Mouse (Mus musculus): ENCODE data around the gene Lima1.

Lima1 gene

DNA sequence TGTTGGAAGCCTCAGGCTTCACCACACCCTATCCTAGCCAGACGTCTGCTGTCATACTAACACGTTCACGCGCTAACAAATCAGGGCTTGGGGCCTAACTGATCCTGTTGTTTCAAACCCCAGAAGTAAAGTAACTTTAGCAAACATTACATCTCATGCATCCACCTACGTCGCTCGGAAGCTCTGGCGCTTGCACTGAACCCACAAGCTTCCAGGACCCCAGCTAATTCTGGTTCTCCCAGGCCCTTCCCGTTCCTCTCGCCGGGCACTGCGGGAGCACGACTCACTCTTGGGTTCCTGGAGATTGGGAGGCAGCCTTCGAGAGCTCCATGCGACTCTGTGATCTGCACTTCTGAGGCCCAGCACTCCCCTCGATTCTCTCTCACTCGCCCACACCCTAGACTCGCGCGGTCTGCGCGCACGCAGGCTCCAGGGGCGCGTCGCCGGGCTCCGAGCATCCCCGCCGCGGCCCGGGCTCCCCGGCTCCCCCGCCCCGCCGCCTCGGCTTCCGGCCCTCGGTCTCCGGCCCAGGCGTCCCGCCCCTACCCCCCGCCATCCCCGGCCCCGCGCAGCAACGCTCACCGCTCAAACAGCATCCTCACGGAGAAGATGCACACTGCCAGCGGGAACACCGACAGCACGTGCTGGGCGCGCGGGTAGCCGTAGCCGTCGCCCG, 103.5 kb downstream of the Lima1 start:
- in situ Hi-C loops (cut with MboI; ENCODE audit: unreplicated experiment in 2 of 2), result loop anchor here (5.0 kb wide), 2 partner anchors 44 to 49 kb away; partner anchors contain the start of gene Cox14 (in 1 of the 2)

DNA sequence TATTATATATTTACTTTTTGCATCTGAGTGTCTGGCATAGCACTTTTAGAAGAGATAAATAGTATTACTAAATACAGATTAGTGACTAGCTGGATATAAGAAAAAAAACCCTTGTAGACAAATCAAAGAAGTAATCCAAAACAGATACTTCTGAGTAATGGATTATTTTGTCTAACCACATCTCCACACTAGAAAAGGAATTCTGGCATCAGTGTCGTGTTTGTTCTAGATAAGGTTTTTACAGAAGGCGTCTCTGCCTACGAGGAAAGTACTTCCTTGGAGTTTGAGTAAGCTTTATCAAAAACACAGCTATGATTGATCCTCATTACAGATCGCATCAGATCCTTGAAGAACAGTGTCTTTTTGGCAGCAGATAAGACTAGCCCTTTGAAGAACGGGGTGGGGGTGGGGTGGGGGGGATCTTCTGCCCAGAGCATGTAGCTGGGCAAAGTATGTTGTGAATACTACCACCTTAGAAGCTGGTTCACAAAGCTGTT, 104.2 kb downstream of the Lima1 start:
- in situ Hi-C loops (cut with MboI; ENCODE audit: unreplicated experiment in 2 of 2), result loop anchor here (5.0 kb wide), 2 partner anchors 44 to 49 kb away; partner anchors contain the start of gene Cox14 (in 1 of the 2)

DNA sequence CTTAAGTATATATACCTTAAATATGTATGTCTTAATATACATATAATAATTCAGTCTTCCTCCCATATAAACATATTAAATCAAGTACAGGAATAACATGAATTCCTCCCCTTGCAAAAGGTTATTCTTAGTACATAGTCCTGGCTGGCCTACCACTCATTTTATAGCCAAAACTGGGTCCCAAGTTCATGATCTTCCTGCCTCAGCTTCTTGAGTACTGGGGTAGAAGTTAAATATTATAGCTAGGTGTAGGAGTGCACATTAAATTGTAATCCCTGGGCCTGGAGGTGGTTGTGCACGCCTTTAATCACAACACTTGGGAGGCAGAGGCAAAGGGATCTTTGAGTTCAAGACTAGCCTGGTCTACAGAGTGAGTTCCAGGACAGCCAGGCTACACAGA, 106.5 kb downstream of the Lima1 start:
- in situ Hi-C loops (cut with MboI; ENCODE audit: unreplicated experiment in 2 of 2), result no loop called here

DNA sequence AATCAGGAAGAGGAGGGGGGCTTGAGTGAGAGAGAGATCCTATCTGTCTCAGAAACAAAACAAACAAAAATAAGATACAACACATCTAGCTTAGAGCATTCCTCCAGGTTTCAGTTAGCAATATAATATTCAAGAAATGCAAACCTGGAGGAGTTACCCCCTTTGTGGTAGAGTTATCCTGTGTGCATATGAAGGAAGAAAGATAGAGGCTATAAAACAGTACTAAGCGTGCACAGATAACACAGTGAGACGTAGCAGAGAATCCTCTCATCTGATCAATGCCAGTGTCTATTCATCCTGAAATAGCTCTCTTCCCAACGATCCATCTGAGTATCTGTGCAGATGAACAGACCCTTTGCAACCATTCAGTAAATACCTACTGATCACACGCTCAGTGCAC, 107.8 kb downstream of the Lima1 start:
- in situ Hi-C loops (cut with MboI; ENCODE audit: unreplicated experiment in 2 of 2), result no loop called here

GRCm38 (mm10) chr15:99754204-99754603, 121.1 kb downstream of the Lima1 start:
- in situ Hi-C loops (cut with MboI; ENCODE audit: unreplicated experiment in 2 of 2), result no loop called here

DNA sequence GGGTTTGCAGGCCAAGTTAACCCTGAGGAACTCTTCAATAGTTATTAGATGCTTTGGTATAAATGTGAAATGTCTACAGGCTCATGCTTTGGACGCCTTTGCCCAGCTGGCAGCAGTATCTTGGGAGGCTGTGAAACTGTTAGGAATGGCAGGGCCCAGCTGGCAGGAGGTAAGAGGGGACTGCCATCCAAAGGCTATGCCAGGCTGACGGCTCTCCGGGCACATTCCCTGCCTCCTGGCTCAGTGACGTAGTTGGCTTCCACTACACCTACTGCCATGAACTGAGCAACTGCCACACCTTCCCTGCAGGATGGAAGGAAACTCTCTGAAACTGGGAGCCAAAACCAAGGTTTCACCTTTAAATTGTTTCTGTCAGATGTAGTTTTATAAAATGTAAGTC, 135.0 kb downstream of the Lima1 start:
- in situ Hi-C loops (cut with MboI; ENCODE audit: unreplicated experiment in 2 of 2), result no loop called here

DNA sequence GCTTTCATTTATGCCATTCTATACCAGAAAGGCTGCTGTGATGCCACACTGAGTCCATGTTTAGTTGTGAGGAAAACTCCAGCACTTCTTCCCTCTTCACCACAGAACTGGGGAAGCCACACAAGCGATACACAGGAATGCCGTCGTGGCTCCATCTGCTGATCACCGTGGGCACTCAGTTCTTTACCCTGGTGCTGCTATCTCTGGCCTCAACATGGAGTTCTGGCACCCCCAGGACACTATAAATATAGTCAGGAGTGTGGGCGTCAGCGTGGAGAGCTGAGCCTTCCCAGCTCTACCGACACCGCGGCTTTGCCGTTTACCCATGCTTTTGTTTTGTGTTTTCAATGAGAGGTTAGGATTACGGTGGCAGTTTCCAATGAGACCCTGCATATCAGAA, 138.6 kb downstream of the Lima1 start:
- in situ Hi-C loops (cut with MboI; ENCODE audit: unreplicated experiment in 2 of 2), result no loop called here

DNA sequence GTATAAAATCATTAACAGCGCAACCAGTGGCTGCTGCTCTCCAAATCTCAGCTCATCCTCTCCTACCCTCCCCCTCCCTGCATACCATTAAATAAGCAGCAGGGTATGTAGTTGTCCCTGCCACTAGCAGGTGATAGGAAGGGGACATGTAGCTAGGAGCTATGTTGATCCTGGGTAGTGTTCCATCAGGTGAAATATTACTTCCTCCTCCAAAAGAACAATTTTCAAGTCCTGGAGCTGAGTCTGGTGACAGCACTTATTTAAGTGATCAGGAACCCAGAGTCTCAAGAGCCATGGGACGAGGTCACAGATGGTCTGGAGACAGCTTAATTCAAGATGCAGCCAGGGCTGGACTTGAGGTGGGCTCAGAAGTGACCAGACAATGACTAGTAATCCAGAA, 139.6 kb downstream of the Lima1 start:
- in situ Hi-C loops (cut with MboI; ENCODE audit: unreplicated experiment in 2 of 2), result no loop called here

GRCm38 (mm10) chr15:99733186-99733585, 142.1 kb downstream of the Lima1 start:
- in situ Hi-C loops (cut with MboI; ENCODE audit: unreplicated experiment in 2 of 2), result no loop called here

GRCm38 (mm10) chr15:99731678-99732077, 143.6 kb downstream of the Lima1 start:
- in situ Hi-C loops (cut with MboI; ENCODE audit: unreplicated experiment in 2 of 2), result no loop called here

DNA sequence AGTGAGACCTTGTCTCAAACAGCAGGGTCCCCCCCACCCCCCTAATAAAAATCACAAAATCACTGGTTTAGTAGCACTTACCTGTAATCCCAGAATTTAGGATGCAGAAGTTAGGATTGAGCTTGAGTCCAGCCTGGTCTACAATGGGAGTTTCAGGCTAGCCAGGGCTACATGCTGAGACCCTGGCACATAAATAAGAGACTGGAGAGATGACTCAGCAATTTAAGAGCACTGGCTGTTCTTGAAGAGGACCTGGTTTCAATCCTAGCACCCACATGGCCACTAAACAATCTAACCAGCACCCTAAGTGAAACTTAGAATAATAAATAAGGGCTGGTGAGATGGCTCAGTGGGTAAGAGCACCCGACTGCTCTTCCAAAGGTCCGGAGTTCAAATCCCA, 144.1 kb downstream of the Lima1 start:
- in situ Hi-C loops (cut with MboI; ENCODE audit: unreplicated experiment in 2 of 2), result no loop called here

DNA sequence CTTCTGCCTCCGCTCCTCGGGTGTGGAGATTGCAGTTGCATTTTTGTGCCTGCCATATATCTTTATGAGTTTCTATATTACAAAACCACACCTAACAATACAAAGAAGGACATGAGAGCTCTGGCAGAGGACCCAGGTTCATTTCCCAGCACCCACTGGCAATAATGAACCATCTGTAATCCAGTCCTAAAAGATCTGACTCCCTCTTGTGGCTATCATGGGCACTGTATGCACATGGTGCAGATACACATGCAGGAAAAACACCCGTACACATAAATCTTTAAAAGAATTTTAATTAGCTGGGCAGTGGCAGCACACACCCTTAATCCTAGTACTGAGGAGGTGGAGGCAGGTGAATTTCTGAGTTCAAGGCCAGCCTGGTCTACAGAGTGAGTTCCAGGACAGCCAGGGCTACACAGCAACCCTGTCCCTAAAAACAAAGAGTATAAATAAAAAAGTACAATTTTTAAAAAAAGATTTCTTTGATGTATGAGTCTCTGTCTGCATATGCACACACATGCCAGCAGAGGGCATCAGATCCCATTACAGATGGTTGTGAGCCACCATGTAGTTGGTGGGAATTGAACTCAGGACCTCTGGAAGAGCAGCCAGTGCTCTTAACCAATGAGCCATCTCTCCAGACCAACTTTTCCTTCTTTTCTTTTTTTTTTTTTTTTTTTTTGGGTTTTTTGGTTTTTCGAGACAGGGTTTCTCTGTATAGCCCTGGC, 146.0 kb downstream of the Lima1 start:
- in situ Hi-C loops (cut with MboI; ENCODE audit: unreplicated experiment in 2 of 2), result loop anchor here in 1 of 2 experiments (5.0 kb wide), 1 partner anchor 43 kb away; the partner anchor contains the start of gene Cers5

Data from v-Abl transformed pro-B cells (cell line).